Mouse (Mus musculus) layer of hippocampus, postnatal 10 days (tissue): ENCODE data around the gene Vmn2r48. TPM values are rescaled to one million over a fixed set of nuclear protein-coding genes. Genes with fewer than 3 reads are reported as not detected.
"Not testable (repeated sequence)": the region's sequence is repeated elsewhere in the genome, so short reads cannot be mapped to it uniquely, and the experiment has no call there.

Source experiments
- DNase-seq, 2 experiments: peaks; one replicate each; pipeline ENCODE4 v3.0.0; 2021; ENCODE audit warnings: low spot score in 2 of 2
- long read RNA-seq: library from polyadenylated mRNA; stranded (forward); transcript quantifications from one replicate; pipeline ENCODE4 v2.0.0, GENCODE M21; 2023
- total RNA-seq, 2 experiments: library from RNA; stranded (reverse); gene quantifications; 2 replicates each; pipeline ENCODE4 v1.2.3; 2021

Vmn2r48 gene
- not detected for total RNA-seq
- long read RNA-seq = 0 reads

DNA sequence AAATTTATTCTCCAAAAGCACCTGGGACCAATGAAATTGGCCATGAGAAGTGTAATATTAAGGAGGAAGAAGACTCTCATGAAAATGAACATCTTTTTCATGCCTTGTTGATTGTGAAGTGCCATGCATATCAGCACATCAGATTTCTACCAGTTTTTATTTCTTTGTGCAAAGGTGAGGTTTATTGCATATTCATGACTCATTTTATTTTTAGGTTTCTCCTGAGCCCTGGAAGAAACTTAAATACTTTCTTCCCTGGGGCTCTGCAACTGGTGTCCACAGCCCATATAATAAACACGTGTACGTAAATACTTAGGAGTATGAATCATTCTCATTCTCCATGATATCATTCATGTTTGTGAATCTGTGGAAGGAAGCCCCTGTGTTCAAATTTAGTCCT, at the start of gene Vmn2r48:
TSS of gene Vmn2r48 (minus strand) at position 101 of the 400 bp plus-strand sequence.
- DNase-seq = not testable (repeated sequence)

GRCm38 (mm10) chr7:9992157-9992556, 38.8 kb upstream of the Vmn2r48 start, which contains the start of gene Vmn2r49:
Vmn2r49 (minus strand) TSS chr7:9992257.
- DNase-seq = not testable (repeated sequence)

Other genes starting within 250 kb of the Vmn2r48 start
- not detected for gene Vmn2r46, start 183.0 kb downstream of the Vmn2r48 start, total RNA-seq
- gene Vmn2r47, start 112.3 kb downstream of the Vmn2r48 start, total RNA-seq = not detected
- not detected for gene Vmn2r49, start 38.7 kb upstream of the Vmn2r48 start, total RNA-seq
- gene Vmn2r50, start 99.7 kb upstream of the Vmn2r48 start, total RNA-seq = not detected
- not detected for gene Vmn2r51, start 152.2 kb upstream of the Vmn2r48 start, total RNA-seq
- not detected for gene Vmn2r52, start 223.0 kb upstream of the Vmn2r48 start, total RNA-seq